Mouse (Mus musculus): Measurements from ENCODE around the gene Syne3. TPM values are rescaled to one million over a fixed set of nuclear protein-coding genes. Genes with fewer than 3 reads are reported as not detected.

Gene Syne3
- polyA plus RNA-seq, 1 experiment from 2014 or later, result 0.28 TPM

- Histone ChIP-seq H3K36me3 (no peaks in the 10 kb centered on the region), H3K27ac (replicated peaks) (no peak overlapping the region), H3K4me1 (peaks cover 10% of the 10 kb centered on the region), H3K9ac (replicated peaks) (no peak overlapping the region), H3K27me3 (replicated peaks) (no peaks in the 10 kb centered on the region), H3K4me3 (replicated peaks) (no peak overlapping the region), H3K4me2 (no peak overlapping the region), H3K9me3 (replicated peaks) (no peaks in the 10 kb centered on the region)
- ATAC-seq (ENCODE audit: low FRiP score), result no peak
- 62% methylated on average over 3 of the region's 3 CpGs for WGBS
These were observed 109.8 kb downstream of the Syne3 start for GRCm38 (mm10) chr12:104899835-104900234.

GRCm38 (mm10) chr12:104899161-104899560 is 110.4 kb downstream of the Syne3 start:
- Histone ChIP-seq H3K9me3 (replicated peaks) (no peaks in the 10 kb centered on the region), H3K27ac (replicated peaks) (no peak overlapping the region), H3K27me3 (replicated peaks) (no peaks in the 10 kb centered on the region), H3K9ac (replicated peaks) (no peak overlapping the region), H3K36me3 (no peaks in the 10 kb centered on the region), H3K4me3 (replicated peaks) (no peak overlapping the region), H3K4me1 (peaks cover 10% of the 10 kb centered on the region), H3K4me2 (no peak overlapping the region)
- no peak for ATAC-seq (ENCODE audit: low FRiP score)
- 71% methylated on average over 11 of the region's 11 CpGs for WGBS

- Histone ChIP-seq H3K36me3 (no peaks in the 10 kb centered on the region), H3K9ac (replicated peaks) (no peak overlapping the region), H3K4me3 (replicated peaks) (no peak overlapping the region), H3K9me3 (replicated peaks) (no peaks in the 10 kb centered on the region), H3K27ac (replicated peaks) (no peak overlapping the region), H3K4me2 (no peak overlapping the region), H3K27me3 (replicated peaks) (no peaks in the 10 kb centered on the region), H3K4me1 (peaks cover 10% of the 10 kb centered on the region)
- ATAC-seq (ENCODE audit: low FRiP score), result no peak
- WGBS, result 76% methylated on average over 9 of the region's 9 CpGs
These were observed 110.9 kb downstream of the Syne3 start for GRCm38 (mm10) chr12:104898718-104899117.

DNA sequence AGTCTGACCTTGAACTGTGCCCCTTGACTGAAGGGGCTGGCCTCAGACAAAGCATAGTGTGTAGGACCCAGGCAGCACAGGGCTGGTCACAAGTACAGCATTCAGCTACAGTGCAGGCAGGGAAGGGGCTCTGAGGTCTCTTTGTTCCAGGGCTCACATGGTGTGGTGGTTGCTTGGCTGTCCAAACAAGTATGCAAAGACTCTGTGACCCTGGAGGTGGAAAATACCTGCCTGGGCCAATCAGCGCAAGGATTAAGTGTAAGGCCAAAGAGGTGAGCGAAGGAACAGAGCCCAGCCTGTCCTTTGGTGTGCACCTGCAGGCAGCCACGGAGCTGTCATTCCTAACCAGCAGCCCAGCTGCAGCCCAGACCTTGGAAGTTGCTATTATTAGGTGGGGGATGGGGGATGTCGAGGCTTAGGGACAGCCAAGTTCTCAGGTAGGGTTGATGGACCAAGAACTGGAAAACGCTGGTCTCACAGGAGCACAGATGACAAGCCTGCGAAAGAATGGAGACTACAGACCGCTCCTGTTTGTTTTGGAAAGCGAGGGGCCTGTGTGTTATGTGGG is 112.5 kb downstream of the Syne3 start:
- H3K4me1 ChIP-seq, result peaks cover 10% of the 10 kb centered on the region
- no peak for ATAC-seq (ENCODE audit: low FRiP score)
- no peaks in the 10 kb centered on the region for H3K9me3 ChIP-seq (replicated peaks)
- H3K27me3 ChIP-seq (replicated peaks), result no peaks in the 10 kb centered on the region
- 64% methylated on average over 8 of the region's 8 CpGs for WGBS
- no peak overlapping the region for H3K4me3 ChIP-seq (replicated peaks)
- H3K36me3 ChIP-seq, result no peaks in the 10 kb centered on the region
- H3K27ac ChIP-seq (replicated peaks), result no peak overlapping the region
- no peak overlapping the region for H3K4me2 ChIP-seq
- no peak overlapping the region for H3K9ac ChIP-seq (replicated peaks)

DNA sequence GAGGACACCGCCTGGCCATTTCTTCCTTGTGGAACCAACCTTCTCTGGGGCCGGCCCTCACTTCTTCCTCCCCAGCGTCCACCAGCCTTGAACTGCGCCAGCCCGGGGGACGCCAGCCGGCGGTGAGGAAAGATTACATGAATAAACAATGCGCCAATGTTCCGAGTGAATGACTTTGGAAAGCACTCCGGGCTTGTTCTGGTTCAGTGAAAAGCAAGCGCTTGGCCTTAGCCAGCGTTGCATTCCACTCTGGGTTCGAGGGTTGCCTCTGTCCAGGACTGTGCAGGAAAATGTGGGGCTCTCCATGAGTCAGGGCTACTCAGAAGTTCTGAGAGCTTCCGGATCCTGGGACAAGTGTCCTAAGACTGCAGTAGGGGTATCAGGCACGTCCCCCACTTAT is 113.0 kb downstream of the Syne3 start:
- no peaks in the 10 kb centered on the region for H3K9me3 ChIP-seq (replicated peaks)
- H3K36me3 ChIP-seq, result no peaks in the 10 kb centered on the region
- no peak overlapping the region for H3K27ac ChIP-seq (replicated peaks)
- WGBS, result 58% methylated on average over 16 of the region's 16 CpGs
- no peak for ATAC-seq (ENCODE audit: low FRiP score)
- no peak overlapping the region for H3K4me3 ChIP-seq (replicated peaks)
- H3K27me3 ChIP-seq (replicated peaks), result no peaks in the 10 kb centered on the region
- H3K4me1 ChIP-seq, result peaks cover 9% of the 10 kb centered on the region
- H3K4me2 ChIP-seq, result no peak overlapping the region
- H3K9ac ChIP-seq (replicated peaks), result no peak overlapping the region

DNA sequence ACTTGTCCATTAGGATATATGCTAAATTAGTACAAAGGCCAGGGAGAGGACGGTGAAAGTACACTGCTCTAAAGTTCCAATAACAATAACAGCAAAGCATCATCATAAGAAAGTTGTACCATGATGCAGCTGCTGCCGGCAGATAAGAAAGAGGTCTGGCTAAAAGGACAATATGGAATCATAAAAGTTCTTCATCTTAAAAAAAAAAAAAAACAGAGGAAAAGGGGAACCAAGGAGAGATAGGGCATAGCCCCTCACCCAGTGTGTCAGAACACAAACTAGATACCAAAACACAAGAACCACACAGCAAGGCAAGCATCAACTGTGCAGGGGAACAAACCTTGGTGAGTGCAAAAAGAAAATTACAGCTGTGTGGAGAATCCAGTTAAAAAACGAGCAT is 117.4 kb downstream of the Syne3 start:
- Histone ChIP-seq H3K27me3 (replicated peaks) (no peaks in the 10 kb centered on the region), H3K4me1 (no peaks in the 10 kb centered on the region), H3K36me3 (no peaks in the 10 kb centered on the region), H3K4me2 (no peak overlapping the region), H3K4me3 (replicated peaks) (no peak overlapping the region), H3K9ac (replicated peaks) (no peak overlapping the region), H3K9me3 (replicated peaks) (no peaks in the 10 kb centered on the region), H3K27ac (replicated peaks) (no peak overlapping the region)
- ATAC-seq (ENCODE audit: low FRiP score), result no peak
- 91% methylated on average over 3 of the region's 3 CpGs for WGBS

- 89% methylated on average over 8 of the region's 8 CpGs for WGBS
- no peaks in the 10 kb centered on the region for H3K9me3 ChIP-seq (replicated peaks)
- H3K9ac ChIP-seq (replicated peaks), result no peak overlapping the region
- H3K4me3 ChIP-seq (replicated peaks), result no peak overlapping the region
- H3K4me2 ChIP-seq, result no peak overlapping the region
- H3K27me3 ChIP-seq (replicated peaks), result no peaks in the 10 kb centered on the region
- no peak for ATAC-seq (ENCODE audit: low FRiP score)
- H3K27ac ChIP-seq (replicated peaks), result no peak overlapping the region
- H3K4me1 ChIP-seq, result no peaks in the 10 kb centered on the region
- H3K36me3 ChIP-seq, result no peaks in the 10 kb centered on the region
These were observed 119.5 kb downstream of the Syne3 start for GRCm38 (mm10) chr12:104890066-104890465.

DNA sequence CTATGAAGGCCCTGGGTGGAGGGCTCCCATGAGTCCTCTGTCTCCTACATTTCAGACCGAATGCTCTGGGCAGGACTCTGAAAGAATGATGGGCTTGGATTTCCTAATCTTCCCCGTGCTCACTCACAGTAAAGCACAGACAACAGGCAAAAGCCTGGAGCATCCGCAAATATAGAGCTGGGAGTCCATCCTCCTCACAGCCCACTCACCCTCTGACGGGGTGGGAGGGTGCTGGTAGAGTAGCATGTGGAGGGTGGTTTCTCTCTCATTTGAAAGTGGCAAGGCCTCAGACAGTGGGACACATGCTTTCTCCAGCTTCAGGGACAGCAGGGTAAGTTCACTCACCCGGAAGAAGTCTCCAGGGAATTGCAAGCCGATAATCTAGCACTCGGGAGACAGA is 123.5 kb downstream of the Syne3 start:
- Histone ChIP-seq H3K4me1 (no peaks in the 10 kb centered on the region), H3K9me3 (replicated peaks) (no peaks in the 10 kb centered on the region), H3K4me3 (replicated peaks) (no peak overlapping the region), H3K9ac (replicated peaks) (no peak overlapping the region), H3K27ac (replicated peaks) (no peak overlapping the region), H3K36me3 (no peaks in the 10 kb centered on the region), H3K27me3 (replicated peaks) (no peaks in the 10 kb centered on the region), H3K4me2 (no peak overlapping the region)
- 77% methylated on average over 7 of the region's 7 CpGs for WGBS
- ATAC-seq (ENCODE audit: low FRiP score), result no peak

DNA sequence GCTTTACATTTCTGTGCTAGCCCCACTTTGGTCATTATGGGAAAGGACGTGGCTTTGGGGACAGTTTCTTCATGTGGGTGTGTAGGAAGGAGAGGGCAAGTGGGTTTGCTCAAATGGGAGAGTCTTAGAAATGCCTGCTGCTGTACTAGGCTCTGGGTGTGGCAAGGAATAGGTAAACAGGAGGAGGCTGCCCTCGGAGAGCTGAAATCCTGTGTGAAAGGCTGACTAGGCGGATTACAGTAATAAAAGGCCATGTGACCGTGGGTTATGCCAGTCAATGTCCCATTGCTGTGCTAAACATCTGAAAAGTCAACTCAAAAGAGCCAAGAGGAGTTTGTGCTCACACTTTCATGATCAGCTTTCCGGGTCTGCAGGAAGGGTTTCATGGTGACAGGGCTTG is 127.1 kb downstream of the Syne3 start:
- ATAC-seq (ENCODE audit: low FRiP score), result no peak
- 62% methylated on average over 5 of the region's 5 CpGs for WGBS

DNA sequence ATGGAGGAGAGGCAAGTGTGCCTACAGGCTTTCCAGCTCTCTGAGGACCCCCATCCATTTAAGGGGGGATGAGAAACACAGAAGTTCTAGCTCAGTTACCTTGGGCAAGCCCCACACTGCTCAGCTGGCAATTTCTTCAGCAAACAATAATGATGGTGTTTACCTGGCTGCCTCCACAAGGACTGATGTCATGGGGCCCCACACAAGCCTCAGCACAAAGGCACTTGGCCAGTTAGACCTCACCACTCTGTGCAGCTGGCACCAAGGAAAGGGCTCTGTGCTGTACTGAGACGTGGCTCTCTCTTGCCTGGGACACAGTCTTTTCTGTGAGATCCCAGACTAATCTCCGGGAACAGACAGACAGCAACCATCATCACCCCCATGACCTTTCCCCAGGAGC is 127.5 kb downstream of the Syne3 start:
- no peak overlapping the region for H3K4me2 ChIP-seq
- no peaks in the 10 kb centered on the region for H3K36me3 ChIP-seq
- ATAC-seq (ENCODE audit: low FRiP score), result no peak
- no peak overlapping the region for H3K9ac ChIP-seq (replicated peaks)
- 70% methylated on average over 2 of the region's 2 CpGs for WGBS
- no peaks in the 10 kb centered on the region for H3K27me3 ChIP-seq (replicated peaks)
- H3K4me1 ChIP-seq, result no peaks in the 10 kb centered on the region
- no peak overlapping the region for H3K27ac ChIP-seq (replicated peaks)
- no peaks in the 10 kb centered on the region for H3K9me3 ChIP-seq (replicated peaks)
- H3K4me3 ChIP-seq (replicated peaks), result no peak overlapping the region

More for the DNA sequence above, 127.1 kb downstream of the Syne3 start:
- no peak overlapping the region for H3K4me3 ChIP-seq (replicated peaks)
- H3K9ac ChIP-seq (replicated peaks), result no peak overlapping the region
- no peaks in the 10 kb centered on the region for H3K9me3 ChIP-seq (replicated peaks)
- no peaks in the 10 kb centered on the region for H3K4me1 ChIP-seq
- no peak overlapping the region for H3K27ac ChIP-seq (replicated peaks)
- H3K4me2 ChIP-seq, result no peak overlapping the region
- H3K27me3 ChIP-seq (replicated peaks), result no peaks in the 10 kb centered on the region
- no peaks in the 10 kb centered on the region for H3K36me3 ChIP-seq

DNA sequence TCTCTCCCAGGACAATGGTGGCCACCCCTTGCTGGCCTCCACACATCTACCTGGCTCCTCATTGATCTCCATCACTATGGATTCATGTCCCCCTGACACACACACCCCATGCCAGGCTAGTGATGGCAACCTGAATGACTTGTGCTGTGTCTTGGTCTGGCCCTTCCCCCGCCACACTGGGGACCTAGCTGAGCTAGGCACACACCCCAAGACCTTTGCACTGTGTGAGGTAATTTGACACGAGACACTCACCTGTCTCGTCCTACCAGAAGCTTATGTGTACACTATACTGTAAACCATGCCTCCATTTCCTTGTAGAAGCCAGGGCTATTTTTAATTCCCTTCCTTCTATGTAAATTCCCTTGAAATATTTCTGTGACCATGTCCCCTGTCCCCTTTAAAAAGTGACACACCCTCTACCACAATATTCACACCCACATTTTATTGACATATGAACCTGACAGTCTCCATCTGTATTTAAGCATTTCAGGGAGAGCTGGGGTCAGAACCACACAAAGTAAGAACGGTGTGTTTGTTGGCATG is 128.0 kb downstream of the Syne3 start:
- Histone ChIP-seq H3K36me3 (no peaks in the 10 kb centered on the region), H3K9me3 (replicated peaks) (no peaks in the 10 kb centered on the region), H3K27ac (replicated peaks) (no peak overlapping the region), H3K9ac (replicated peaks) (no peak overlapping the region), H3K4me2 (no peak overlapping the region), H3K27me3 (replicated peaks) (no peaks in the 10 kb centered on the region), H3K4me1 (no peaks in the 10 kb centered on the region), H3K4me3 (replicated peaks) (no peak overlapping the region)
- no peak for ATAC-seq (ENCODE audit: low FRiP score)
- 87% methylated on average over 4 of the region's 4 CpGs for WGBS

GRCm38 (mm10) chr12:104880367-104880766 is 129.2 kb downstream of the Syne3 start:
- H3K4me3 ChIP-seq (replicated peaks), result no peak overlapping the region
- H3K9ac ChIP-seq (replicated peaks), result no peak overlapping the region
- H3K27me3 ChIP-seq (replicated peaks), result no peaks in the 10 kb centered on the region
- H3K36me3 ChIP-seq, result no peaks in the 10 kb centered on the region
- 64% methylated on average over 12 of the region's 12 CpGs for WGBS
- H3K27ac ChIP-seq (replicated peaks), result no peak overlapping the region
- H3K4me2 ChIP-seq, result no peak overlapping the region
- H3K4me1 ChIP-seq, result no peaks in the 10 kb centered on the region
- no peak for ATAC-seq (ENCODE audit: low FRiP score)
- no peaks in the 10 kb centered on the region for H3K9me3 ChIP-seq (replicated peaks)

Data from neural tube, embryonic 15.5 days (tissue).